Mouse (Mus musculus) splenic B cell, adult 2 months (primary cell): ENCODE data around the gene Acyp2.

Experiments
- DNase-seq: peaks from one replicate; pipeline ENCODE4 v3.0.0-alpha.2; 2011; ENCODE audit warnings: low read depth, low spot score
- H3K27me3 ChIP-seq: 2 replicates; pipeline ENCODE4 v1.6.1; 2012; ENCODE audit warnings: mild to moderate bottlenecking, low read length, moderate library complexity, mixed read lengths; ENCODE audit not compliant: control insufficient read depth, poor library complexity, insufficient read depth, severe bottlenecking
- H3K36me3 ChIP-seq: 2 replicates; pipeline ENCODE4 v1.6.1; 2012; ENCODE audit warnings: mild to moderate bottlenecking, low read length, moderate library complexity, mixed read lengths; ENCODE audit not compliant: control insufficient read depth, poor library complexity, insufficient read depth, severe bottlenecking

The Acyp2 gene

DNA sequence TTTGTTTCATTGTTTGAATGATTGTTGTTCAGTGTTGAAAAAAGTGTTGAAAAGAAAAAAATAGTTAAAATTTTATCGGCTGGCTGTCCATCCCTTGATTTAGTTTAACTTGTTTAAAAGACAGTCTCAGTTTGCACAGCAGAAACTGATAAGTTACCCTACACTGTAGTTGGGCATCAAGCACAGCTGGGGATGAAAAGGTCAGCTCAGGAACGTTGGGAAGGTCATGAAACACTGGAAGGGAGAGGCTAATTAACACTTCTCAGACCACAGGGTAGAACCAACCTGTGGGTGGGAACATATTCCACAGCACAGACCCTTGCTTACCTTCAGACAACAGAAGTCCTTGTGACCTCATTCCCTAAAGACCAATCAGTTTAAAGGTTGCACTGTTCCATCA, 152.2 kb downstream of the Acyp2 start:
- H3K27me3 ChIP-seq, result no peaks in the 10 kb centered on the region
- no peaks in the 10 kb centered on the region for H3K36me3 ChIP-seq
- DNase-seq, result no peak

DNA sequence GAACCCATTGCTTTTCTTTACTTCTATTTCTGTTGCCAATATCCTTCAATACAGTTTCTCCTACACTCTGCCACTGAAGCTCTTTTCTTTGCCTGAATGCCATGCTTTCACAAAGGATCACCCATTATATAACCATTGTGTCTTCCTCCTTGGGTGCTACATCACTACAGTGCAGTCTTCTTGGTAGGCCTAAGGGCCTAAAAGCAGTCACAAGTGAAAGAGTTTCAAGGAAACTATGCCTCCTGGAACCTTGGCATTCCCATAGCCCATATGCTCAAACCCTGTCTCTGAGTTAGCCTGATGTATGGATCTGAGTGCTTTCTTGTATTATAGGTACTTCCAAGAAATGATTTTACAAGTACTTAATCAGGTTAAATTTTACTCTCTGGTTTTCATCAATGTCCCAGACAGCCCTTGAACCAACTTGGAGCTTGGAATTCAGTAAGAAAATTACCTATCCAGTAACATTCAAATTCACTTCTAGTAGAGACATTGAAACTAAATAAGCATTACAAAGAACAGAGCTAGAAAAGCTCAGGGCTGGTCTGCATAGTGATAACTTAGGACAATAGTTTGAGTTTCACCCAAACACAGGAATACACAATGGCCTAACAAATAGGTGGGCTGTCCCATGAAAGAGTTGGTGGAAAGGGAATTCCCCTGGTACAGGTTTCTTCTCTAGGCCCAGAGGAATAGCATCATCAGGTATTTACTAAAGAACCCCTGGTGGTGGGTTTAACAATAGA, 157.7 kb downstream of the Acyp2 start:
- no peaks in the 10 kb centered on the region for H3K36me3 ChIP-seq
- no peaks in the 10 kb centered on the region for H3K27me3 ChIP-seq
- no peak for DNase-seq

DNA sequence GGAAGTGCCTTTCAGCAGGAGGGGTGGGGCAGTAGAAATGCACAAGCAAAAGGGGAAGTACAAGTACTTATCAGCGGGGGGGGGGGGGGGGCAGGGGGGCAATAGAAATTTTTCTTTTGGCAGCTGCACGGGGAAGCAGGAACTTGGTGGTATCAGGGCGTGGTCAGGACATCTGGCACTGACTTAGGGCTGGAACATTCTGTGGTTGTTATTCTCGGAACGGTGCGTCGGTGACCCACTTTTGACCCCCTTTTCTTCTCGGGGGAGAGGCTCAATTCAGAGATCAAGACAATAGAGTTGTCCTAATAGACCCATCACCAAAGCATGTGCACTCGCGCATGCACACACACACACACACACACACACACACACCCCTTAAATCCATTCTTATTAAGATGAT, 161.2 kb downstream of the Acyp2 start:
- Histone ChIP-seq H3K36me3 (no peaks in the 10 kb centered on the region), H3K27me3 (no peaks in the 10 kb centered on the region)
- no peak for DNase-seq

DNA sequence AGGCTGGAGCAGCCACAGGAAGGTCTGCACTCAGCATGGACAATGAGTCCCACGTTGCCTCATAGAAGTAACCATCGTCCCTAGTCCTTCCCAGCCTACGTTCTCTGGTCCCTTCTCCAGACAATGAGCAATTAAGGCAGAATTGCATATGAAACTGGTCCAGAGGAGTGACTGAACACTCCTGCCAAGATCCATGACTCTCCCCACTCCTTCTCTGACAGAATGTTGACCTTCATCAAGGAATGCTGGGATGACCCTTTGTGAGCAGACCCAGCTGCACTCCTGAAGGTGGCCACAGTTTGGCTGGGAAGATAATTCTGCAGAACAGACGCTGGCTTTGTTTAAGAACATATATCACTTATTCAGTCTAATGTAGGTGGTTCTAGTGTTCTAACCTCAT, 166.1 kb downstream of the Acyp2 start:
- DNase-seq, result no peak
- no peaks in the 10 kb centered on the region for H3K36me3 ChIP-seq
- H3K27me3 ChIP-seq, result no peaks in the 10 kb centered on the region

DNA sequence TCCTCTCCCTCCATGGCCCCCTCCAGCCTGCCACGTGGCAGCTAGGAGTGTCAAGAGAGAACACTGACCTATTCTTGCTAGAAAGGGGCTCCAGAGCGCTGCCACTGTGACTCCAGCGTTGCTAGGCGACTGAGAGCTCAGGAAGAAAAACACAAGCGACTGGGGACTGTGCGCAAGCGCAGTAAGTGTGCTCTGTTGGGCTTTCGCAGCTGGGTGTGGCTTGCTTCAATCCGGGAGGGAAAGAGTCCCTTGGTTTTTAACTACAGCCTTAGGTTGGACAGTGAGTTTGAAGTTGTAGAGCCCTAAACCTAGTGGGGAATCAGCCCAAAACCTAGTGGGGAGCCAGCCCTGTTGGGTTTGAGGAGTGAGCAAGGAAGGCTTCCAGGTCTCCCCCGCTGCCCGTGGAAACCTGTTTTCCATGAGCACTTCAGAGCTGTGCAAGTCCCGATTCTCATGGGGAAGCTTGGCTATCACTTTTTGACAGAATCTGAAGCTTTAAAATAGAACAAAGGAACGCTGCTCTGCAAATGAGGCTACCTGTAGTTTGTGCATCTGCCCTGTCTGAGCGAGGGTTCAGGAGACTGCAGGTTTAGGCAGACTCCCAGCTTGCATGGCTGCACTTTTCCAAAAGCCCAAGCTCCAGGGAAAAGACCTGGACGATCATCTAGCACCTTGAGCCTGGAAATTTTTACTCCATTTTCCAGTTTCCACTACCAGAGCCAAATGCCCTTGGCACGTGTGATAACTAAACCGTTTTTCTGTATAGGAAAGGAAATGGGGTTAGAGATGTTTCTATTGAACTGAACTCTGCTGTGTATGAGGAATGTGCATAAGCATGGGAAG, 177.4 kb downstream of the Acyp2 start, which contains the start of gene 4930505A04Rik:
Gene 4930505A04Rik (minus strand): TSS at position 77 of the 843 bp plus-strand sequence.
- no peak for DNase-seq
- no peaks in the 10 kb centered on the region for H3K36me3 ChIP-seq
- H3K27me3 ChIP-seq, result no peaks in the 10 kb centered on the region

DNA sequence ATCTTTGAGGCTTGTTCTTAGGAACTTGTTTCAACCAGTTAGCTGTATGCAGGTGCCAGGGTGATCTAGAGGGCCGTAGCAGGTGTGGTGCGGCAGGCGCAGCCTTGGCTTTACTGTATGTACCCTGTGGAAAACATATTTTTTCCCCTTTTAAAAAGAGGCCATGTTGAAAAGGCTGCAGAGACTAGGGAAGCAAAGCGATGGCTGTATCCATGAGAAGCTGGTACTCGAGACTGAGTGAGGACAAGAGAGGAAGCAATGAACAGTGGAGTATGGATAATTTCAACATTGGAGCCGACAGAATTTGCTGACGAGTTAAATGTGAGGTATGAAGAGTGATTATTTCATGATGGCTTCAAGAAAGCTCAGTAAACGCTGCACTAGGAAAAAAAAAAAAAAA, 178.2 kb downstream of the Acyp2 start:
- H3K27me3 ChIP-seq, result no peaks in the 10 kb centered on the region
- DNase-seq, result no peak
- H3K36me3 ChIP-seq, result no peaks in the 10 kb centered on the region
